Mouse (Mus musculus) small intestine, adult 2 months (tissue): ENCODE data around the gene Cir1.

Experiments
- CTCF ChIP-seq: fragments of 200-500 bp; IDR thresholded peaks from 2 replicates; pipeline ENCODE4 v1.5.1; 2012; ENCODE audit warnings: low read depth, mild to moderate bottlenecking, control low read depth, inconsistent platforms, low read length, moderate library complexity, mixed read lengths; ENCODE audit not compliant: insufficient replicate concordance, insufficient read length; ENCODE audit errors: extremely low read depth
- POLR2A ChIP-seq: fragments of 200-500 bp; IDR thresholded peaks from 2 replicates; pipeline ENCODE4 v1.6.1; 2012; ENCODE audit warnings: low read depth, mild to moderate bottlenecking, control low read depth, inconsistent platforms, low read length, moderate library complexity

- TF ChIP-seq CTCF (no peak), POLR2A (no peak)
Measured at GRCm38 (mm10) chr2:73274119-73274920, 38.2 kb downstream of the Cir1 start.
